Mouse (Mus musculus): ENCODE measurements at regions not wholly inside any gene's neighbourhood (a gene's known extent, or its start where the extent isn't known, plus 50 kb on each side); places are given as distances from the start of the nearest gene placed in this dataset.
"Not testable (repeated sequence)": the region's sequence is repeated elsewhere in the genome, so short reads cannot be mapped to it uniquely, and the experiment has no call there.

DNA sequence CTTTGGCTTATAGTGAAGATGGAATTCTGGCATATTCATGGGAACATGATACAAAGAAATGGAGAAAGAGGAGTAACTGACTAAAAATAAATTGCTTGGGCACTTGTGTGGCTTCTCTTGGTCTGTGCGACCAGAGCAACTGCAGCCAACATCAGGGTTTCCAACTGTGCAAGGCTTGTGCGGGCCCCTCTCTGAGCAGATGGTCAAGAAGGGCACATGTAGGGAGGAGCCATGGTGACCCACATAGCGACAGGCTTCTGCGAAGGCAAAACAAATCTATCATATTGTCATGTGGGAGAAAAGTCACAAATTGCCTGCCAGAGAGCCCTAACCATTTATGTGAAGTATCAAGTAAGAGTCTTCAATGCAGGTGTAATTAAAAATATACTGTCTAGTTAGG is 321.6 kb downstream of the Grxcr1 start:
- H3K27me3 ChIP-seq (ENCODE audit: insufficient read depth, poor library complexity, severe bottlenecking), result no peaks in the 10 kb centered on the region
- 63% methylated on average over 4 of the region's 4 CpGs for WGBS
- no peak for DNase-seq (ENCODE audit: low spot score)
- H3K27ac ChIP-seq, result no peak overlapping the region
- H3K9me3 ChIP-seq, result no peaks in the 10 kb centered on the region
- no peak overlapping the region for H3K4me3 ChIP-seq
- H3K4me1 ChIP-seq (replicated peaks), result no peaks in the 10 kb centered on the region
- H3K36me3 ChIP-seq, result no peaks in the 10 kb centered on the region

DNA sequence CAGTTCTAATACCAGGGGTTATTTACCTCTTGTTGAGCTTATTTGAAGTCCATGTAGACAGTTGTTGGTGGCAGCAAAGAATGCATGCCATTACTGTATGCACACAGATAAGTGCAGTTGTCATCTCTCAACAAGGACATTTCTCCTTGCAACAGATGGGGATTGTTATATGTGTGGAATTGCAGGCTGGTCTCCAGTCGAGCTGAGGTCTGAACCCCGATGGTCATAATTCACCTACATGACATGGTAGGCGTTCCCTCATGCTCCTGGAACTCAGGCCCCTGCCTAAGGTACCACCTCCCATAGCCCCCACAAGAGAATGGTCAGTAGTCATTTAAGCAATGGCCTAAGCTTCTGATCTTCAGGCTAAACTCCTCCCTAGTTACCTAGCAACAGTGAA is 322.2 kb downstream of the Grxcr1 start:
- H3K27ac ChIP-seq; DNase-seq (ENCODE audit: low spot score); H3K4me1 ChIP-seq (replicated peaks); H3K27me3 ChIP-seq (ENCODE audit: insufficient read depth, poor library complexity, severe bottlenecking); H3K9me3 ChIP-seq; H3K36me3 ChIP-seq; H3K4me3 ChIP-seq: not testable (repeated sequence)
- 81% methylated on average over 3 of the region's 3 CpGs for WGBS

DNA sequence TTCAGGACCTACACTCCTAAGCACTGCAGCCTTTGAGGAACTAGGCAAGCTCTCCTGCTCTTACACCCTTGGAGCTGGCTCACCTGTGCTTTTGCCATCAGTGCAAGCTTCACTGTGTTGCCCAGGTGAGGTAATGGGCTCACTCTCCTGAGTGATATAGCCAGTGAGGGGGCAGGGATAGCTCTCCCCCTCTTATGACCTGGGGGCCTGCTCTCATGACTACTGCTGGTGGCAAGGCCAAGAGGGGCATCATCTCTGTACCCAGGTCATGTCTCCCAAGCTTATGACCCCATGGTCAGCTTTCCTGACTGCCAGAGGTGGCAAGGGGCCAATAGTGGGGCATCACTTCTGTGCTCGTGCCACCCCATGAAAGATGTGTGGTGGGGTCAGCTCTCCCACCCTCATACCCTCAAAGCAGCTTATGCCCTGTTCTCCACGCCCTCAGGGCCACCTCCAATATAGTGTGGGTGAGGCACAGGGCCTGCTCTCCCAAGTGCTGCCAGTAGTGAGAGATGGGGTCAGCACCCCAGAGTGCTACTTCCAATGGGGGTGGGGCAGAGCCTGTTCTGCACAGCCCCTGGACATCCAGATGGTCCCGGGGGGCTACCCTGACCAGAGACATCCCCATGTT is 330.1 kb downstream of the Grxcr1 start:
- Histone ChIP-seq H3K27me3 (ENCODE audit: insufficient read depth, poor library complexity, severe bottlenecking) (no peaks in the 10 kb centered on the region), H3K27ac (no peak overlapping the region), H3K36me3 (no peaks in the 10 kb centered on the region), H3K9me3 (no peaks in the 10 kb centered on the region), H3K4me3 (no peak overlapping the region), H3K4me1 (replicated peaks) (no peaks in the 10 kb centered on the region)
- 85% methylated on average over 3 of the region's 3 CpGs for WGBS
- DNase-seq (ENCODE audit: low spot score), result no peak

DNA sequence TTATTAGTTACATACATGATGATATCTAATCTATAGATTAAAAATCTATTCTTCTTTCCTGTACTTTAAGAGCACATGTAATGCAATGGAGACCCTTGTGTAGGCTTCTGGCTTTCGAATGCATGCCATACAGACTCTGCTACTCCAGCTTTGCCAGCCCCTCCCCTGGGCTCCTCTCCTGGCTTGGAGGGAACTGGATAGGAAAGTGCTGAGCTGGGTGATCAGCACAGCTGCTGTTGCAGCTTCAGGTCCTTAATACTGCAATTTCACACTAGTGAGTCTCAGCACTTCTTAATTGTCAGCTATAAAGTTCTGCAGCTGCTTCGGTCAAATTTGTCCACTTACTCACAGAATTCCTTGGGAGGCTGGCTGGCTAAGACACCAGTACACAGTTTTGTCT is 341.4 kb downstream of the Grxcr1 start:
- WGBS, result 86% methylated on average over 2 of the region's 2 CpGs
- Histone ChIP-seq H3K4me1 (replicated peaks) (no peaks in the 10 kb centered on the region), H3K4me3 (no peak overlapping the region), H3K9me3 (no peaks in the 10 kb centered on the region), H3K27ac (no peak overlapping the region), H3K36me3 (no peaks in the 10 kb centered on the region), H3K27me3 (ENCODE audit: insufficient read depth, poor library complexity, severe bottlenecking) (no peaks in the 10 kb centered on the region)
- no peak for DNase-seq (ENCODE audit: low spot score)

All from hindbrain, embryonic 10.5 days (tissue).